Mouse (Mus musculus) liver, embryonic 14.5 days (tissue): ENCODE data around the gene Klhl10. TPM values are rescaled to one million over a fixed set of nuclear protein-coding genes. Genes with fewer than 3 reads are reported as not detected.

Experiments used
- ATAC-seq: fragments of 200-750 bp; cut with Nextera tagmentation; 2 replicates; pipeline ENCODE4 v1.8.0; 2017; ENCODE audit warnings: moderate number of reproducible peaks, mild to moderate bottlenecking, moderate library complexity; ENCODE audit not compliant: insufficient read depth
- DNase-seq, 3 experiments: peaks; one replicate each; pipeline ENCODE4 v3.0.0-alpha.2; 2012 to 2013; ENCODE audit warnings: low read depth in 3 of 3, low spot score in 3 of 3
- H3K27ac ChIP-seq: fragments of 300-500 bp; sonication (generic); 2 replicates; pipeline ENCODE4 v1.5.1; 2014; ENCODE audit warnings: moderate library complexity, mild to moderate bottlenecking, control low read depth, inconsistent platforms
- H3K27me3 ChIP-seq: fragments of 300-500 bp; sonication (generic); 2 replicates; pipeline ENCODE4 v1.6.1; 2014; ENCODE audit warnings: mild to moderate bottlenecking, low read length, moderate library complexity; ENCODE audit not compliant: control insufficient read depth, insufficient read depth
- H3K36me3 ChIP-seq: fragments of 300-500 bp; sonication (generic); replicated peaks from 2 replicates; pipeline ENCODE4 v1.6.1; 2014; ENCODE audit warnings: low read depth; ENCODE audit not compliant: control insufficient read depth, insufficient read depth
- H3K4me1 ChIP-seq, 2 experiments: fragments of 200-500 bp in 1 of 2; fragments of 300-500 bp in 1 of 2; sonication (generic) in 1 of 2; replicated peaks; 2 replicates each; pipeline ENCODE4 v1.6.1; 2012 to 2014; ENCODE audit warnings: antibody characterized with exemption in 1 of 2, inconsistent platforms in 1 of 2, low read length in 1 of 2; ENCODE audit not compliant: control insufficient read depth in 2 of 2, insufficient read depth in 2 of 2
- H3K4me2 ChIP-seq: fragments of 300-500 bp; sonication (generic); 2 replicates; pipeline ENCODE4 v1.6.1; 2014; ENCODE audit warnings: low read depth, mild to moderate bottlenecking, control low read depth, moderate library complexity
- H3K4me3 ChIP-seq, 2 experiments: fragments of 200-500 bp in 1 of 2; fragments of 300-500 bp in 1 of 2; sonication (generic) in 1 of 2; 2 replicates each; pipeline ENCODE4 v1.5.1; 2012 to 2014; ENCODE audit warnings: low read depth in 2 of 2, low read length in 2 of 2, mild to moderate bottlenecking in 2 of 2, control low read depth in 1 of 2, inconsistent platforms in 1 of 2, moderate library complexity in 1 of 2; ENCODE audit not compliant: insufficient read depth in 1 of 2
- H3K9ac ChIP-seq: fragments of 300-500 bp; sonication (generic); replicated peaks from 2 replicates; pipeline ENCODE4 v1.6.1; 2014; ENCODE audit warnings: mild to moderate bottlenecking, control low read depth, moderate library complexity
- H3K9me3 ChIP-seq: fragments of 300-500 bp; sonication (generic); 2 replicates; pipeline ENCODE4 v1.6.1; 2016; ENCODE audit warnings: low read length, mixed read lengths; ENCODE audit not compliant: control insufficient read depth
- CTCF ChIP-seq: IDR thresholded peaks from 2 replicates; pipeline ENCODE4 v1.5.1; 2016; ENCODE audit warnings: antibody characterized with exemption, low read depth, control low read depth
- EP300 ChIP-seq: IDR thresholded peaks from 2 replicates; pipeline ENCODE4 v1.6.1; 2016; ENCODE audit warnings: antibody characterized with exemption, low read depth
- WGBS: fragments of 180-500 bp; shearing (Covaris S2); extraction: QIAGEN DNeasy Blood & Tissue Kit; methylation state at CpG from one replicate; pipeline ENCODE4 v1.1.7; 2014; ENCODE audit not compliant: insufficient replicate concordance; 5-methylcytosine and 5-hydroxymethylcytosine counted together
- polyA plus RNA-seq, 2 experiments: library from polyadenylated mRNA; depleted of rRNA in 1 of 2; stranded (reverse) in 1 of 2; unstranded in 1 of 2; fragments of >200 nt; fragmentation: Nextera tagmentation in 1 of 2; extraction: Ambion mirVana in 1 of 2; gene quantifications; 2 replicates each; pipeline versions ENCODE4 v1.2.1 to v1.2.3; 2012 to 2014

The Klhl10 gene
- polyA plus RNA-seq, 2 experiments = 0.15 to 0.16 TPM

DNA sequence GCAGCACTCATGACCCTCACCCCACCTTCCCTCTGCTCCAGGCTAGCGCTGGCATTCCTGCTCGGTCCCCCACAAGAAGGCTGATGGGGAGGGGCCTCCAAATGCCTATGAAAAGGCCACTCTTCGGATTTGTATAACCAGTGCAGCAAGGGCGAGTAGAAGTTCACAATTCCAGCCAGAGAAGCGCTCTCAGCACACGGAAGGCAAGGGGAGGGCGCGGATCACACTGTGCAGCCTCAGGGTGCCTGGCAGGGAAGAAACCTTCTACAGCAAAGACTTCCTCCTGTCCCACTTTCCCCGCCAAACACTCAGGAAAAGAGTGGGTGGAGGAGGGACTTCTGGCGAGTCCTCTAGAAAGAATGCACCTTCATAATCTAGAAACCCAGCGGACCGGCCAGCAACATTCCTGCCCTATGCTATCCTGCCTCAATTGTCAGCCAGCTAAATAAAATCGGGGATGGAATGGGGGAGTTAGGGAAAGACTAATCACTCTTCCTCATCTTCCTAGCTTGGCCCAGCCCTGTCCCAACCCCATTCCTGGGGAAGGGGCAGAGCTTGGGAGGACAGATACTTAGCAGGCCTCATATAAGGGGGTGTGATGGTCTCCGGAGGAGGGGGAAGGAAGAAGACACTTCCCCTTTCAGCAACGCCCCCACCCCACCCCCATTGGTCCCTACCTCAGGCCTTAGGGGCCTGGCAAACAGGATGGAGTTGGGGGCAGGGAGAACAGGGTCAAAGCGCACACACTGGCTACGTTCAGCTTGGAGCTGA lies 45.7 kb upstream of the Klhl10 start:
- DNase-seq = no peak
- no peak for ATAC-seq
- H3K27me3 ChIP-seq = peaks cover 17% of the 10 kb centered on the region
- TF ChIP-seq CTCF (no peak), EP300 (no peak)
- H3K27ac ChIP-seq = no peak overlapping the region
- no peaks in the 10 kb centered on the region for H3K36me3 ChIP-seq
- peak overlapping the region; percentile 64 for H3K4me2 ChIP-seq
- no peak overlapping the region for H3K9ac ChIP-seq
- peaks cover 0 to 22% of the 10 kb centered on the region in 2 experiments; a peak in 2 of 4 replicates for H3K4me1 ChIP-seq
- H3K4me3 ChIP-seq = peak overlapping the region; percentile 31 to 60
- WGBS = 26% methylated on average over 17 of the region's 17 CpGs
- H3K9me3 ChIP-seq = no peaks in the 10 kb centered on the region

- WGBS = 3% methylated on average over 39 of the region's 42 CpGs
These were observed 44.7 kb upstream of the Klhl10 start for GRCm38 (mm10) chr11:100396886-100397599.

DNA sequence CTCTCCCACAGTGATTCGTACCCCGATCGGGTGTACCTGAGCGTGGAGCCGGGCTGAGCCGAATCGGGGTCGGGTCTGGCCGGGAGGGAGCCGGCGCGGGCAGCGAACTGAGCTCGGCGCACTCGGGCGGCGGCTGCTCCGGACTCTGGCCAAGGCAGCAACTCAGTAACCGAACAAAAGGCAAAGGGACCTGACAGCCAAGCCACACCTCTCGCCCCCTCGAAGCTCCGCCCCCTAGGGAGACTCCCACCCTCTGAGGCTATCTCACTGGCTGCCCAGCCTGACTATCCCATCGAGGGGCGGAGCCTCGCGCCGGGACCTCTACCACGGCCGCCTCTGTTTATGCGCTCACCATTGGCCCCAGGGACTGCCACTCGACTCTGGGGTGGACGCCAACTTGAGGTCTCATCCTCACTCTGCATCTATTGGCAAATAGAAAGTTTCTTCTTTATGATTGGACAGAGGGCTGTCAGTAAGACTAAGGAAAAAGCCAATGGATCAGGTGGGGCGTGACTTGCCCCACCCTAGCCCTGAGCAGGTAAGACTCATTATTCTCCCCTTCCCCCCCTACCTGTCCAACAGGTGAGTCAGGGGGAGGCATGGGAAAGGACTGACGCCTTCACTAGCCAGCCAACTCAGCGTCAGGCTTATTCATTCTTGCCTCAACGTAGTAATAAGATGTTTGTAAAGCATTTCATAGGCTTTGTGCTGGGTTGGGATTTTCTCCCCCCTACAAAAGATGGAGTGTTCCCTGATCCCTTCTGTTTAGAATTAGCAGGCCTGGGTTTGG lies 43.9 kb upstream of the Klhl10 start, which contains the start of gene Jup:
Gene Jup, minus strand, starts transcription at position 164 of the 790 bp plus-strand sequence.
- ATAC-seq (peak; percentile 95), DNase-seq (peak; percentile 78 to 80 (median 78))
- Histone ChIP-seq H3K27ac (no peak within 1 kb of the TSS; the same call in 1 of the 2 replicates), H3K27me3 (peaks cover 17% of the 10 kb centered on the region), H3K4me3 (peak within 1 kb of the TSS; percentile 60 to 68), H3K36me3 (no peaks in the 10 kb centered on the region), H3K9ac (peak within 1 kb of the TSS; percentile 2; the same call in 1 of the 2 replicates), H3K4me2 (peak within 1 kb of the TSS; percentile 64), H3K4me1 (peaks cover 7 to 29% of the 10 kb centered on the region in 2 experiments), H3K9me3 (no peaks in the 10 kb centered on the region)
- TF ChIP-seq CTCF (no peak), EP300 (no peak)
- 2% methylated on average over 37 of the region's 37 CpGs for WGBS

More at GRCm38 (mm10) chr11:100396886-100397599, 44.7 kb upstream of the Klhl10 start:
- no peak for DNase-seq
- ATAC-seq = peak; percentile 29
- no peak overlapping the region; the same call in 1 of the 2 replicates for H3K27ac ChIP-seq
- peak overlapping the region; percentile 2; the same call in 1 of the 2 replicates for H3K9ac ChIP-seq
- H3K9me3 ChIP-seq = no peaks in the 10 kb centered on the region
- peak overlapping the region; percentile 64 for H3K4me2 ChIP-seq
- no peak for TF ChIP-seq EP300
- peak; percentile 55 for TF ChIP-seq CTCF
- peaks cover 17% of the 10 kb centered on the region for H3K27me3 ChIP-seq
- peak overlapping the region; percentile 60 to 68 for H3K4me3 ChIP-seq
- peaks cover 2 to 22% of the 10 kb centered on the region in 2 experiments; a peak in 3 of 4 replicates for H3K4me1 ChIP-seq
- no peaks in the 10 kb centered on the region for H3K36me3 ChIP-seq

- Histone ChIP-seq H3K4me3 (no peak overlapping the region), H3K4me1 (peaks cover 7 to 29% of the 10 kb centered on the region in 2 experiments), H3K9me3 (no peaks in the 10 kb centered on the region), H3K36me3 (no peaks in the 10 kb centered on the region), H3K9ac (no peak overlapping the region), H3K27ac (no peak overlapping the region), H3K27me3 (peaks cover 17% of the 10 kb centered on the region), H3K4me2 (no peak overlapping the region)
- TF ChIP-seq CTCF = no peak
- no peak for TF ChIP-seq EP300
- ATAC-seq (no peak), DNase-seq (no peak)
- 71% methylated on average over 7 of the region's 7 CpGs for WGBS
These were observed 43.2 kb upstream of the Klhl10 start for GRCm38 (mm10) chr11:100398517-100398916.
